Mouse (Mus musculus) MEL (cell line): ENCODE results near the gene Macf1.

Experiments used
- CHD1 ChIP-seq: IDR thresholded peaks from 2 replicates; pipeline ENCODE4 v1.6.1; 2012; ENCODE audit warnings: low read depth, mild to moderate bottlenecking, inconsistent platforms, low read length, improper control_type of control experiment
- CTCF ChIP-seq, 3 experiments: IDR thresholded peaks in 2 of 3; conservative IDR thresholded peaks in 1 of 3; 2 replicates each; pipeline ENCODE4 v1.5.1; 2011 to 2012; ENCODE audit warnings: low read length in 3 of 3, low read depth in 2 of 3, mild to moderate bottlenecking in 2 of 3, improper control_type of control experiment in 1 of 3, inconsistent platforms in 1 of 3, mixed read lengths in 1 of 3, moderate library complexity in 1 of 3; ENCODE audit not compliant: control insufficient read depth in 1 of 3, insufficient read depth in 1 of 3, poor library complexity in 1 of 3, severe bottlenecking in 1 of 3
- E2F4 ChIP-seq: IDR thresholded peaks from 2 replicates; pipeline ENCODE4 v1.6.1; 2011; ENCODE audit warnings: low read depth, low read length, improper control_type of control experiment, borderline replicate concordance
- KAT2A ChIP-seq: conservative IDR thresholded peaks from 2 replicates; pipeline ENCODE4 v1.6.1; 2012; ENCODE audit warnings: low read depth, low read length, improper control_type of control experiment, inconsistent platforms
- POLR2A ChIP-seq, 2 experiments: IDR thresholded peaks; 2 replicates each; pipeline ENCODE4 v1.6.1; 2011 to 2012; ENCODE audit warnings: low read length in 2 of 2, mild to moderate bottlenecking in 2 of 2, control low read depth in 1 of 2, improper control_type of control experiment in 1 of 2, low read depth in 1 of 2, moderate library complexity in 1 of 2; ENCODE audit not compliant: control insufficient read depth in 1 of 2, insufficient read depth in 1 of 2, poor library complexity in 1 of 2
- RAD21 ChIP-seq: IDR thresholded peaks from 2 replicates; pipeline ENCODE4 v1.6.1; 2011; ENCODE audit warnings: mild to moderate bottlenecking, low read depth, low read length, improper control_type of control experiment
- SIN3A ChIP-seq: IDR thresholded peaks from 2 replicates; pipeline ENCODE4 v1.6.1; 2012; ENCODE audit warnings: low read length, improper control_type of control experiment, inconsistent platforms
- ZNF384 ChIP-seq: IDR thresholded peaks from 2 replicates; pipeline ENCODE4 v1.6.1; 2012; ENCODE audit warnings: low read depth, mild to moderate bottlenecking, inconsistent platforms, low read length, improper control_type of control experiment

DNA sequence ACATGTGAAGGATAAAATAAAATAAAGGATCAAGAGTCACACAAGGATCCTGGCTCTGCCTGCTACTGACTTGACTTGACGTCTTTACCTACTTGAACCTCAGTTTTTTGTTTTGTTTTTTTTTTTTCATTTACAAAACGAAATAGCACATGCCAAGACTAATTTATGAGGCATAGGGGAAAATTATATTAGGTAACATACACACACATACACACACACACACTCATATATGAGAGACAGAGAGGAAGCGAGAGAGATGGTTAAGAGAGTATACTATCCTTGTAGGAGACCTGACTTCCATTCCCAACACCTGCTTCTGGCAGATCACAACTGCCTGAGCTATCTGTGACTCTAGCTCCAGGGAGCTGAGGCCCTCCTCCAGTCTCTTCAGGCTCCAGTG, at the start of gene Macf1:
- no peak for TF ChIP-seq E2F4
- no peak for TF ChIP-seq ZNF384
- no peak for TF ChIP-seq CTCF (IDR thresholded peaks at IDR 0.05 in 2 of 3, conservative IDR thresholded peaks at IDR 0.05 in 1 of 3; ENCODE audit: control insufficient read depth in 1 of 3, insufficient read depth in 1 of 3, low read depth in 2 of 3, low read length in 3 of 3, poor library complexity in 1 of 3, severe bottlenecking in 1 of 3)
- no peak for TF ChIP-seq KAT2A
- no peak for TF ChIP-seq RAD21
- no peak for TF ChIP-seq POLR2A (IDR thresholded peaks at IDR 0.05; ENCODE audit: control insufficient read depth in 1 of 2, insufficient read depth in 1 of 2, low read depth in 1 of 2, low read length in 2 of 2, poor library complexity in 1 of 2)
- TF ChIP-seq CHD1: no peak
- TF ChIP-seq SIN3A: no peak
